Comparison of ENCODE assay signal across 12 mouse cellular contexts in the genomic region with DNA sequence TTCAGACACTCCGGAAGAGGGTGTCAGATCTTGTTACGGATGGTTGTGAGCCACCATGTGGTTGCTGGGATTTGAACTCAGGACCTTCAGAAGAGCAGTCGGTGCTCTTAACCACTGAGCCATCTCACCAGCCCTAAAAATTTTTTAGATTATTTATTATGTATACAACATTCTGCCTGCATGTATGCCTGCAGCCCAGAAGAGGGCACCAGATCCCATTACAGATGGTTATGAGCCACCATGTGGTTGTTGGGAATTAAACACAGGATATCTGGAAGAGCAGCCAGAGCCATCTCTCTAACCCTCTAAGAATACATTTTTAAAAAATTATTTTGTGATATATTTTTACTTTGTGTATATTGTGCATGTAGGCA. TPM values are rescaled to one million over a fixed set of nuclear protein-coding genes. Genes with fewer than 3 reads are reported as not detected.
DNase-seq lines count a peak whose midpoint lies in the region; ATAC-seq and TF ChIP-seq lines count a peak whose summit lies in the region.
"Not testable (repeated sequence)": the region's sequence is repeated elsewhere in the genome, so short reads cannot be mapped to it uniquely, and the experiment has no call there.
"Had no signal": no experiment of that assay in that cellular context is flagged by ENCODE, and none has a peak within 500 bp of the region (broad histone marks: within the 10 kb centered on the region; RNA-seq: fewer than 3 reads in every experiment).

No protein-coding gene starts in this region.

- peaks cover 0 to 10% of the 10 kb centered on the region in 2 experiments; a peak in 2 of 4 replicates for H3K36me3 ChIP-seq in MEL (ENCODE audit: control insufficient read depth in 1 of 2, insufficient read depth in 2 of 2, low read length in 2 of 2)
- not testable (repeated sequence) for H3K36me3 ChIP-seq in liver, embryonic 14.5 days (replicated peaks; ENCODE audit: control insufficient read depth, insufficient read depth, low read depth); midbrain, postnatal 0 days (ENCODE audit: insufficient read depth, low read length)

- peak; percentile 80 for DNase-seq in MEL (ENCODE audit: low read depth, low spot score)
- DNase-seq in embryo, embryonic 10.5 days (ENCODE audit: low spot score): peak; percentile 59
- peak; percentile 48 to 52 for DNase-seq in heart, postnatal 36 days
- peak; percentile 48 for DNase-seq in kidney, postnatal 14 days
- not testable (repeated sequence) for DNase-seq in liver, embryonic 14.5 days (ENCODE audit: low read depth in 3 of 3, low spot score in 3 of 3)
- DNase-seq in midbrain, postnatal 0 days (ENCODE audit: low spot score): peak; percentile 55
- peak; percentile 43 for DNase-seq in urinary bladder, postnatal 14 days (ENCODE audit: low spot score)

- H3K4me1 ChIP-seq in MEL (ENCODE audit: control insufficient read depth in 1 of 2, insufficient read depth in 2 of 2, low read length in 2 of 2): peaks cover 0 to 16% of the 10 kb centered on the region in 2 experiments; a peak in 3 of 4 replicates
- H3K4me1 ChIP-seq in bone marrow, adult 2 months (ENCODE audit: control insufficient read depth, insufficient read depth, low read length); liver, embryonic 14.5 days (replicated peaks; ENCODE audit: control insufficient read depth in 2 of 2, insufficient read depth in 2 of 2, low read length in 1 of 2); midbrain, postnatal 0 days (ENCODE audit: insufficient read depth, low read length): not testable (repeated sequence)

- not testable (repeated sequence) for H3K79me2 ChIP-seq in MEL (ENCODE audit: control insufficient read depth, insufficient read depth, low read length, poor library complexity)

- not testable (repeated sequence) for H3K9me3 ChIP-seq in MEL (replicated peaks; ENCODE audit: insufficient read depth, low read length); liver, embryonic 14.5 days (ENCODE audit: control insufficient read depth, low read length); midbrain, postnatal 0 days (ENCODE audit: low read length)

- peak; percentile 33 for TF ChIP-seq RAD21 in MEL (IDR thresholded peaks at IDR 0.05; ENCODE audit: low read depth, low read length)

- H3K4me3 ChIP-seq in MEL (ENCODE audit: control insufficient read depth in 1 of 2, insufficient read depth in 1 of 2, low read depth in 2 of 2, low read length in 2 of 2); bone marrow, adult 2 months (replicated peaks; ENCODE audit: control insufficient read depth, low read depth, low read length); liver, embryonic 14.5 days (ENCODE audit: insufficient read depth in 1 of 2, low read depth in 2 of 2, low read length in 2 of 2); midbrain, postnatal 0 days (ENCODE audit: low read depth, low read length): not testable (repeated sequence)

- ATAC-seq in liver, embryonic 14.5 days (ENCODE audit: insufficient read depth): peak; percentile 48; the same call in 1 of the 2 replicates
- ATAC-seq in midbrain, postnatal 0 days (ENCODE audit: low FRiP score): not testable (repeated sequence)

- H3K27ac ChIP-seq in MEL (ENCODE audit: control insufficient read depth, low read depth, low read length); bone marrow, adult 2 months (ENCODE audit: control insufficient read depth, insufficient read depth, low read depth, low read length, poor library complexity); liver, embryonic 14.5 days; midbrain, postnatal 0 days (ENCODE audit: low read depth, low read length): not testable (repeated sequence)

- not testable (repeated sequence) for H3K4me2 ChIP-seq in liver, embryonic 14.5 days (ENCODE audit: low read depth); midbrain, postnatal 0 days (ENCODE audit: low read depth, low read length, poor library complexity, severe bottlenecking)

- not testable (repeated sequence) for H3K9ac ChIP-seq in MEL (ENCODE audit: control insufficient read depth, low read depth, low read length, poor library complexity, severe bottlenecking); liver, embryonic 14.5 days (replicated peaks); midbrain, postnatal 0 days (replicated peaks; ENCODE audit: low read length, poor library complexity, severe bottlenecking)

- not testable (repeated sequence) for TF ChIP-seq POLR2A in MEL (IDR thresholded peaks at IDR 0.05; ENCODE audit: control insufficient read depth in 1 of 2, insufficient read depth in 1 of 2, low read depth in 1 of 2, low read length in 2 of 2, poor library complexity in 1 of 2); bone marrow, adult 2 months (IDR thresholded peaks at IDR 0.05; ENCODE audit: borderline replicate concordance, control insufficient read depth, low read depth, low read length)

- not testable (repeated sequence) for TF ChIP-seq EP300 in MEL (IDR thresholded peaks at IDR 0.05; ENCODE audit: low read depth in 1 of 2, low read length in 2 of 2); liver, embryonic 14.5 days (IDR thresholded peaks at IDR 0.05; ENCODE audit: low read depth)

- 7% methylated on average over 3 of the region's 3 CpGs for WGBS in bone marrow, adult 2 months
- 41% methylated on average over 3 of the region's 3 CpGs for WGBS in liver, embryonic 14.5 days (ENCODE audit: insufficient replicate concordance)
- 68% methylated on average over 3 of the region's 3 CpGs for WGBS in midbrain, postnatal 0 days

- intact Hi-C loops in heart, postnatal 36 days (cut with DNase I): not testable (repeated sequence)

- peak; percentile 32 to 62 (median 39); a peak in 5 of 6 replicates for TF ChIP-seq CTCF in MEL (IDR thresholded peaks at IDR 0.05 in 2 of 3, conservative IDR thresholded peaks at IDR 0.05 in 1 of 3; ENCODE audit: control insufficient read depth in 1 of 3, insufficient read depth in 1 of 3, low read depth in 2 of 3, low read length in 3 of 3, poor library complexity in 1 of 3, severe bottlenecking in 1 of 3)
- peak; percentile 25; the same call in 1 of the 2 replicates for TF ChIP-seq CTCF in bone marrow, adult 2 months (IDR thresholded peaks at IDR 0.05; ENCODE audit: control insufficient read depth, insufficient read depth, low read length)
- peak; percentile 73 for TF ChIP-seq CTCF in liver, embryonic 14.5 days (IDR thresholded peaks at IDR 0.05; ENCODE audit: low read depth)
- TF ChIP-seq CTCF in midbrain, postnatal 0 days (IDR thresholded peaks at IDR 0.05): peak; percentile 77

- not testable (repeated sequence) for H3K27me3 ChIP-seq in MEL (ENCODE audit: control insufficient read depth in 1 of 2, insufficient read depth in 2 of 2, low read length in 2 of 2); liver, embryonic 14.5 days (ENCODE audit: control insufficient read depth, insufficient read depth, low read length); midbrain, postnatal 0 days (ENCODE audit: insufficient read depth, low read length)

RNA-seq across cellular contexts. Expression of gene Sgf29, which starts 5.9 kb away (rescaled TPM):
- total RNA-seq in MEL (2012; rRNA removed): 56.1 and 81.7 TPM in 2 replicates
- polyA plus RNA-seq in MEL (2012; ENCODE audit: insufficient read depth in 1 of 2, insufficient read length in 2 of 2, low read depth in 1 of 2, low replicate concordance in 2 of 2, missing spikeins in 1 of 2): 100 to 1,000 TPM in 1 of 2 experiments, not detected in 1; 117 TPM
- 25.8 and 27.0 TPM in 2 replicates for polyA plus RNA-seq in bone marrow, adult 2 months (2011; ENCODE audit: insufficient read depth, insufficient read length, low replicate concordance, missing spikeins)
- total RNA-seq in heart, postnatal 36 days (2021): 10 to 100 TPM; 21.8 to 25.2 TPM
- polyA plus RNA-seq in liver, embryonic 14.5 days (2012; rRNA removed): 19.5 and 24.7 TPM in 2 replicates
- 23.6 and 34.4 TPM in 2 replicates for polyA plus RNA-seq in liver, embryonic 14.5 days (2014; fragmentation: Nextera tagmentation; extraction: Ambion mirVana)
- total RNA-seq in midbrain, postnatal 0 days (2014; rRNA removed): 44.4 and 46.6 TPM in 2 replicates
- 48.0 and 56.0 TPM in 2 replicates for polyA plus RNA-seq in midbrain, postnatal 0 days (2015; fragmentation: Nextera tagmentation; extraction: Ambion mirVana)

RNA-seq across cellular contexts. Expression of gene Nupr1, which starts 12.6 kb away (rescaled TPM):
- total RNA-seq in MEL (2012; rRNA removed): 1.8 and 9.5 TPM in 2 replicates
- 10 to 100 TPM in 1 of 2 experiments, not detected in 1; 11.0 TPM for polyA plus RNA-seq in MEL (2012; ENCODE audit: insufficient read depth in 1 of 2, insufficient read length in 2 of 2, low read depth in 1 of 2, low replicate concordance in 2 of 2, missing spikeins in 1 of 2)
- polyA plus RNA-seq in bone marrow, adult 2 months (2011; ENCODE audit: insufficient read depth, insufficient read length, low replicate concordance, missing spikeins): 28.1 and 37.6 TPM in 2 replicates
- total RNA-seq in heart, postnatal 36 days (2021): 1 to 10 TPM; 7.2 to 9.9 TPM
- polyA plus RNA-seq in liver, embryonic 14.5 days (2012; rRNA removed): 1.9 and 2.6 TPM in 2 replicates
- 1.3 and 3.2 TPM in 2 replicates for polyA plus RNA-seq in liver, embryonic 14.5 days (2014; fragmentation: Nextera tagmentation; extraction: Ambion mirVana)
- total RNA-seq in midbrain, postnatal 0 days (2014; rRNA removed): 5.7 and 9.9 TPM in 2 replicates
- polyA plus RNA-seq in midbrain, postnatal 0 days (2015; fragmentation: Nextera tagmentation; extraction: Ambion mirVana): 16.9 and 21.4 TPM in 2 replicates

RNA-seq across cellular contexts. Expression of gene Sult1a1, which starts 33.0 kb away (rescaled TPM):
- total RNA-seq in MEL (2012; rRNA removed): not detected in 2 replicates
- under 1 TPM in 1 of 2 experiments, not detected in 1; 0.36 TPM for polyA plus RNA-seq in MEL (2012; ENCODE audit: insufficient read depth in 1 of 2, insufficient read length in 2 of 2, low read depth in 1 of 2, low replicate concordance in 2 of 2, missing spikeins in 1 of 2)
- polyA plus RNA-seq in bone marrow, adult 2 months (2011; ENCODE audit: insufficient read depth, insufficient read length, low replicate concordance, missing spikeins): 14.2 and 34.1 TPM in 2 replicates
- total RNA-seq in heart, postnatal 36 days (2021): 10 to 100 TPM; 30.3 to 43.0 TPM
- polyA plus RNA-seq in liver, embryonic 14.5 days (2012; rRNA removed): 4.5 and 6.4 TPM in 2 replicates
- polyA plus RNA-seq in liver, embryonic 14.5 days (2014; fragmentation: Nextera tagmentation; extraction: Ambion mirVana): 13.1 and 15.2 TPM in 2 replicates
- 18.4 and 21.1 TPM in 2 replicates for total RNA-seq in midbrain, postnatal 0 days (2014; rRNA removed)
- 17.5 and 18.8 TPM in 2 replicates for polyA plus RNA-seq in midbrain, postnatal 0 days (2015; fragmentation: Nextera tagmentation; extraction: Ambion mirVana)
- polyA plus RNA-seq: midbrain, embryonic 10.5 days had no signal

RNA-seq across cellular contexts. Expression of gene Il27, which starts 48.5 kb away (rescaled TPM):
- not detected in 2 replicates for total RNA-seq in MEL (2012; rRNA removed)
- polyA plus RNA-seq in MEL (2012; ENCODE audit: insufficient read depth in 1 of 2, insufficient read length in 2 of 2, low read depth in 1 of 2, low replicate concordance in 2 of 2, missing spikeins in 1 of 2): under 1 TPM in 1 of 2 experiments, not detected in 1; 0.07 TPM
- polyA plus RNA-seq in bone marrow, adult 2 months (2011; ENCODE audit: insufficient read depth, insufficient read length, low replicate concordance, missing spikeins): 1.9 and 6.0 TPM in 2 replicates
- total RNA-seq in heart, postnatal 36 days (2021): not detected
- polyA plus RNA-seq in liver, embryonic 14.5 days (2012; rRNA removed): 0.07 TPM in 1 of 2 replicates, not detected in the other
- not detected in 2 replicates for polyA plus RNA-seq in liver, embryonic 14.5 days (2014; fragmentation: Nextera tagmentation; extraction: Ambion mirVana)
- total RNA-seq in midbrain, postnatal 0 days (2014; rRNA removed): not detected in 2 replicates
- not detected in 2 replicates for polyA plus RNA-seq in midbrain, postnatal 0 days (2015; fragmentation: Nextera tagmentation; extraction: Ambion mirVana)
- total RNA-seq: gastrocnemius, postnatal 14 days; left cerebral cortex, adult 18-20 months had no signal
- polyA plus RNA-seq: hindbrain, embryonic 13.5 days; midbrain, embryonic 10.5 days had no signal

RNA-seq across cellular contexts. Expression of gene Bola2, which starts 52.0 kb away (rescaled TPM):
- total RNA-seq in MEL (2012; rRNA removed): 138 and 163 TPM in 2 replicates
- polyA plus RNA-seq in MEL (2012; ENCODE audit: insufficient read depth in 1 of 2, insufficient read length in 2 of 2, low read depth in 1 of 2, low replicate concordance in 2 of 2, missing spikeins in 1 of 2): 100 to 1,000 TPM in 1 of 2 experiments, not detected in 1; 436 TPM
- 77.8 and 182 TPM in 2 replicates for polyA plus RNA-seq in bone marrow, adult 2 months (2011; ENCODE audit: insufficient read depth, insufficient read length, low replicate concordance, missing spikeins)
- 10 to 100 TPM; 47.0 to 60.8 TPM for total RNA-seq in heart, postnatal 36 days (2021)
- 35.8 and 69.8 TPM in 2 replicates for polyA plus RNA-seq in liver, embryonic 14.5 days (2012; rRNA removed)
- polyA plus RNA-seq in liver, embryonic 14.5 days (2014; fragmentation: Nextera tagmentation; extraction: Ambion mirVana): 97.2 and 111 TPM in 2 replicates
- total RNA-seq in midbrain, postnatal 0 days (2014; rRNA removed): 50.2 and 160 TPM in 2 replicates
- polyA plus RNA-seq in midbrain, postnatal 0 days (2015; fragmentation: Nextera tagmentation; extraction: Ambion mirVana): 143 and 146 TPM in 2 replicates

Comparison
In these comparisons a context has a peak if more than half of its experiments do, and no peak if none do; other contexts are left out.
1. CTCF ChIP-seq: peak in every context shown above with its lines; median percentile 77 in midbrain, postnatal 0 days; 73 in liver, embryonic 14.5 days; 39 in MEL; 25 in bone marrow, adult 2 months.
2. RNA of gene Sult1a1, which starts 33.0 kb away (polyA plus RNA-seq): 14.2 to 34.1 TPM in bone marrow, adult 2 months, 17.5 to 18.8 TPM in midbrain, postnatal 0 days and 4.5 to 15.2 TPM in liver, embryonic 14.5 days; 0.36 TPM in MEL; every median in the first group is over 4 times any median in the second.